Mouse (Mus musculus): ENCODE measurements around the gene Mthfd2.

- TF ChIP-seq CTCF (IDR thresholded peaks at IDR 0.05; ENCODE audit: low read depth) (peak; percentile 91), EP300 (IDR thresholded peaks at IDR 0.05; ENCODE audit: low read depth) (no peak)
These were observed 45.3 kb downstream of the Mthfd2 start for GRCm38 (mm10) chr6:83280256-83280955.

Measured in liver, embryonic 14.5 days (tissue).